Mouse (Mus musculus) stomach, embryonic 14.5 days (tissue): Measurements from ENCODE around the gene Bag3. TPM values are rescaled to one million over a fixed set of nuclear protein-coding genes. Genes with fewer than 3 reads are reported as not detected.

Source experiments
- ATAC-seq: fragments of 200-750 bp; cut with Nextera tagmentation; 2 replicates; pipeline ENCODE4 v1.8.0; 2017; ENCODE audit warnings: low read depth, moderate TSS enrichment; ENCODE audit not compliant: insufficient number of reproducible peaks, insufficient read depth, low FRiP score
- H3K27ac ChIP-seq: fragments of 300-500 bp; sonication (generic); 2 replicates; pipeline ENCODE4 v1.5.1; 2014; ENCODE audit warnings: mild to moderate bottlenecking, low read length, moderate library complexity, mixed read lengths
- H3K27me3 ChIP-seq: fragments of 300-500 bp; sonication (generic); 2 replicates; pipeline ENCODE4 v1.6.1; 2014; ENCODE audit warnings: low read length, control low read depth, mixed read lengths; ENCODE audit not compliant: control insufficient read depth, insufficient read depth
- H3K36me3 ChIP-seq: fragments of 300-500 bp; sonication (generic); 2 replicates; pipeline ENCODE4 v1.6.1; 2014; ENCODE audit warnings: mild to moderate bottlenecking, control low read depth, low read length, moderate library complexity, mixed read lengths; ENCODE audit not compliant: control insufficient read depth, insufficient read depth
- H3K4me1 ChIP-seq: fragments of 300-500 bp; sonication (generic); 2 replicates; pipeline ENCODE4 v1.6.1; 2014; ENCODE audit warnings: low read length, control low read depth, mixed read lengths; ENCODE audit not compliant: control insufficient read depth, insufficient read depth
- H3K4me2 ChIP-seq: fragments of 300-500 bp; sonication (generic); replicated peaks from 2 replicates; pipeline ENCODE4 v1.6.1; 2014; ENCODE audit warnings: low read depth, low read length, control low read depth
- H3K4me3 ChIP-seq: fragments of 300-500 bp; sonication (generic); 2 replicates; pipeline ENCODE4 v1.5.1; 2014; ENCODE audit warnings: low read depth, low read length, control low read depth
- H3K9ac ChIP-seq: fragments of 300-500 bp; sonication (generic); replicated peaks from 2 replicates; pipeline ENCODE4 v1.6.1; 2014; ENCODE audit warnings: low read depth, mild to moderate bottlenecking, control low read depth, low read length, moderate library complexity, mixed read lengths
- H3K9me3 ChIP-seq: fragments of 300-500 bp; sonication (generic); 2 replicates; pipeline ENCODE4 v1.6.1; 2016; ENCODE audit warnings: low read depth, low read length, control low read depth; ENCODE audit not compliant: control insufficient read depth
- WGBS: fragments of 180-500 bp; shearing (Covaris S2); extraction: QIAGEN DNeasy Blood & Tissue Kit; methylation state at CpG from one replicate; pipeline ENCODE4 v1.1.7; 2014; 5-methylcytosine and 5-hydroxymethylcytosine counted together
- microRNA-seq: library from miRNA; unstranded; fragments of <30 nt; microRNA quantifications from one replicate; pipeline ENCODE4, GENCODE M21; 2016
- polyA plus RNA-seq: library from polyadenylated mRNA; unstranded; fragments of >200 nt; fragmentation: Nextera tagmentation; extraction: Ambion mirVana; gene quantifications from 2 replicates; pipeline ENCODE4 v1.2.1, GENCODE M21; 2014

Gene Bag3
- polyA plus RNA-seq, 1 experiment from 2014 or later: 18.1 TPM

DNA sequence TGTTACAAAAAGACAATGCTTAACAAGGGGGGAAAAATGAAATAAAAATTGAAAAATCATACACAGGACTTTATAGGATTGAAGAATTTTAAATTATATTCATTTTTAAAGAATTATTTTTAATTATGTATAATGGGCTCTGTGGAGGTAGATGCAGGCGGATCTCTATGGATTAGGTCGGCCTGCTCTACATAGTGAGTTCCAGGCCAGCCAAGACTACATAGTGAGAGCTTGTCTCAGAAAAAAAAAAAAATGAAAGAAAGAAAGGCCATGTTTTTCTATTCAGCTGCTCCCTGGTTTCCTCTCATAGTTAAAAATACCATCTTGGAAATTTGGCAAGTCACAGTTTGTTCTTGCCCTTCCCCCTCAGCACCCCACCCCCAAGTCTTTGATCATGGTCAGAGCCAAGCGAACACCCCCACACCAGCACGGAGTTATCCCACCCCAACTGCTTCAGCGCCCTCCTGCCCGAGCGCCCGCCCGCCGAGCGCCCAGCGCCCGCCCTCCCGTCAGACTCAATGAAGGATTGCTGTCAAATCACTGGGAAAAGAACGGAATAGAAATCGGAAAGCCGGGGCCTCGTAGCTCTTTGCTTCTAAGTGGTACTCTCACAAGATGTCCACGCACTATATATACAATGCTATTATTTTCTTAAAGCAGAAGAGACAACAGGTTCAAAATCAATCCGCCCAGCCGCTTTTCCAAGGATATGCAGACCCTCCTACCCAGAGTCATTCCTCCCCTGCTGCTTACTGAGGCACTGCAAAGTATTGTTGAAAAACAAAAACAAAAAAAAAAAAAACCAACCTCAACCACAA is 68.9 kb downstream of the Bag3 start:
- 0 out of 2 replicates have a peak, but pooled peaks have one; percentile 42 for ATAC-seq
- WGBS: 8% methylated on average over 21 of the region's 21 CpGs
- Histone ChIP-seq H3K27ac (peak overlapping the region; percentile 77; the same call in 1 of the 2 replicates), H3K4me1 (peaks cover 20% of the 10 kb centered on the region), H3K27me3 (no peaks in the 10 kb centered on the region), H3K4me2 (peak overlapping the region; percentile 44), H3K4me3 (peak overlapping the region; percentile 9; the same call in 1 of the 2 replicates), H3K36me3 (no peaks in the 10 kb centered on the region), H3K9ac (no peak overlapping the region), H3K9me3 (no peaks in the 10 kb centered on the region; the same call in 1 of the 2 replicates)

GRCm38 (mm10) chr7:128592936-128593241 is 69.5 kb downstream of the Bag3 start:
- Histone ChIP-seq H3K4me2 (peak overlapping the region; percentile 44; the same call in 1 of the 2 replicates), H3K4me1 (peaks cover 20% of the 10 kb centered on the region), H3K27ac (peak overlapping the region; percentile 58; the same call in 1 of the 2 replicates), H3K4me3 (0 out of 2 replicates have a peak overlapping the region, but pooled peaks have one; percentile 9), H3K9me3 (no peaks in the 10 kb centered on the region; the same call in 1 of the 2 replicates), H3K27me3 (no peaks in the 10 kb centered on the region), H3K9ac (no peak overlapping the region), H3K36me3 (no peaks in the 10 kb centered on the region)
- 7% methylated on average over 6 of the region's 6 CpGs for whole genome bisulfite sequencing
- no peak for ATAC-seq

GRCm38 (mm10) chr7:128596274-128596673 is 72.9 kb downstream of the Bag3 start:
- Histone ChIP-seq H3K36me3 (no peaks in the 10 kb centered on the region), H3K4me3 (no peak overlapping the region), H3K4me1 (peaks cover 17% of the 10 kb centered on the region), H3K27ac (no peak overlapping the region), H3K4me2 (no peak overlapping the region), H3K9me3 (no peaks in the 10 kb centered on the region; the same call in 1 of the 2 replicates), H3K27me3 (no peaks in the 10 kb centered on the region), H3K9ac (no peak overlapping the region)
- no peak for ATAC-seq
- 92% methylated on average over 2 of the region's 2 CpGs for WGBS

Small RNAs within 50 kb of the gene (microRNA-seq; reads per million reads assigned to microRNA genes)
- gene Gm24365: not detected

Other genes starting within 250 kb of the Bag3 start
- gene BC017158, start 225.4 kb upstream of the Bag3 start, polyA plus RNA-seq: 36.8 and 42.8 TPM in 2 replicates
- gene Rgs10, start 104.9 kb upstream of the Bag3 start, polyA plus RNA-seq: 32.6 TPM in 2 replicates
- gene Tial1, start 61.9 kb upstream of the Bag3 start, polyA plus RNA-seq: 46.6 and 48.8 TPM in 2 replicates
- gene Inpp5f, start 87.7 kb downstream of the Bag3 start, polyA plus RNA-seq: 33.9 and 38.6 TPM in 2 replicates
- gene Mcmbp, start 216.9 kb downstream of the Bag3 start, polyA plus RNA-seq: 76.7 and 77.5 TPM in 2 replicates
- 32.2 and 33.5 TPM in 2 replicates for gene Sec23ip, start 221.3 kb downstream of the Bag3 start, polyA plus RNA-seq